Mouse (Mus musculus) cerebellum, adult 11-12 months (tissue): ENCODE measurements around the gene Vezf1.

ENCODE experiments used
- DNase-seq: peaks from one replicate; pipeline ENCODE4 v3.0.0; 2022

Vezf1 gene

DNA sequence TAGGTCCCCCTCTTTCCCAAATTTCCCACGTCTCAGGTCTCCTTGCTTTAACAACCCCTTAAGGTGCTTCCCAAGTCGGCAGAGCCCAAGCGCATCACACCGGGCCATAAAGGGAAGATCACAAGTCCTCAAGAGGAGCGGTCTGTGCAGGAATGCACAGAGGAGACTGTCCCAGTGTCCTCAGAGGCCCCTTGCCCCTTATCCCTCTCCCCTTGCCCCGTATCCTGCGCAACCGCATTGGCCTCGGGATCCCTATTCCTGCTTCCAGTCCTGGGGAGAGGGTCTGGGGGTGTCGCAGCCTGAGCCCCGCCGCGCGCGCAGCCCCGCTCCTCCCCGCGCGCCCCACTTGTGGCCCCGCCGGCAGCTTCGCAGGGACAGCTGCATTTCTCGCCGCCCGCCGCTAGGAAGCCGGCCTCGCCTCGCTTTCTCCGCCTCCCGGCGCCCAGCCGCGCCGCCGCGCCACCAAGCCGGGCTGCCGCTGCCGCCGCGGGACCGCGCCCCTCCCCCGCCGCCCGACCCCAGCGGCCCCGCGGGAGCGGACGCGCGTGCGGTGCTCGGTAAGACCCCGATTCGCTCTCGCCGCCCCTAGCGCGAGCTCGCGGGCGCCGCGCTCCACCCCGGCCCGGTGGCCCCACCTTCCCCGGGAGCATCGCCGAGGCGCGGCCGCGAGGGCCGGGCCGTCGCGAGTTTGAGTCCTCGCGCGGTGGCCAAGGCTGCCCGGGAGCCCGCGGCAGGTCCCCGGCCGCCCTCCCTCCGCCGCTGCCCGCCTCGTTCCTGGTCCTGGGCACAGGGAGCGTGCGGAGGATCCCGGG, 30.9 kb downstream of the Vezf1 start:
- peak; percentile 77 for DNase-seq

- peak; percentile 53 for DNase-seq
Measured at GRCm38 (mm10) chr11:88099599-88100023, 31.5 kb downstream of the Vezf1 start.

DNA sequence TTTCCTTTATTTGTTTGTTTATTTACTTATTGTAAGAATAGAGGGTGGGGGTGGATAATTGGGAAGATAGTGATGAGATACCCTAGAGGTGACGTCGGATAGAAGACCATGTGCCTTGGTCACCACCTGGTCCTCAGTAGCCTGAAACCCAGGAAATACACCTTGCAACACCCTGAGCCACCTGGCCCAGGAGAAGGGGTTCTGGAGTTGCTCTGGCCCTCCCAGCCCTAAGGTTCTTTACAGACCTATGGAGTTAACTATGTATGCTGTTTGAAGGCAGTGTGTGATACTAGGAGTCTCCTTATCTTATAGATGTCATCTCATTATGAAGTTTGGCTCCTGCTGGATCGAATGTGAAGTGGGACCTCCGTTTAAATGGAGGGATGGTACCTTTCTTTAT, 32.1 kb downstream of the Vezf1 start:
- no peak for DNase-seq

GRCm38 (mm10) chr11:88103214-88103941, 35.3 kb downstream of the Vezf1 start:
- no peak for DNase-seq

DNA sequence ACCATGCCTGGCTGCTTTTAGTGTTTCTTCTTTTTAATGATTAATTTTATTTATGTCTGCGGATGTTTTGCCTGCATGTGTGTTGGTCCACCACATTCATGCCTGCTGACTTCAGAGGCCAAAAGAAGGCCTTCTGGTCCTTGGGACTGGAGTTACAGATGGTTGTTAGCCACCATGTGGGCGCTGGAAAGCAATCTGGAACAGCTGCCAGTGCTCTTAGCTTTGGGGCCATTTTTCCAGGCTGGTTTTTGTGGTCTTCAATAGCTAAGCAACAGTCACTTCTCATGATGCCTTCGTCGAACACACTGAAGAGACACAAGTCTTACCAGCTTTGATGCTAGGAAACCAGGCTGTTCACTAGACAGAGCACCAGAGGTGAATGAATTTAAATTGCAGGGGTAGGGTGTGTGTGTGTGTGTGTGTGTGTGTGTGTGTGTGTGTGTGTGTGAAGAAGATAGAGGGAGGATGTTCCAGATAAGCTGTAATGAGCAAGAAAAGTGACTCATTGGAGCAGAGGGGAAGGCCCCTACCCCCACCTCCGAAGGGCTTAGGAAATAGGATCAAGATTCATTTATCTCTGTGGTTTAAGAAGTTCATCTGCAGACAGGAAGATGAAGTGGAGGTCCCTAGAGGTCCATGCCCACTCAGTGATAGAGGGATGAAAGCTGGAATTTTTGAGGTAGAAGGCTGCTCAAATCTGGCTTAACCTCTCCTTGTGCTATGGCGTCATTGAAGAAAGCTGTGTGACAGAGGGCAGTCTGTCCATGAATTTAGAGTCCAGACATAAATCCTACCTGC, 37.6 kb downstream of the Vezf1 start:
- DNase-seq: no peak

DNA sequence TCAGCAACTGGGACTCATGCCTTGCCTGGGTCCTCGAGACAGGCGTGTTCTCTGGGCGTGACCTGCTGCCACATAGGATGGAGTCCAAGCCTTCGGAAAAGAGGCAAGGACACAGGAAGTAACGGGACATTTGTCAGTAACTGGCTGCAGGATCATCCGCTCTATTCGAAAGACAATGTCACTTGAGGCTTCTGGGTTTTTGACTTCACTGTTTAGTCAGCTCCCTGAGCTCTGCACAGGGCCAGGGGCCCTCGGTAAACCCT, 38.1 kb downstream of the Vezf1 start:
- DNase-seq: no peak

GRCm38 (mm10) chr11:88107365-88107764, 39.3 kb downstream of the Vezf1 start:
- DNase-seq: no peak

GRCm38 (mm10) chr11:88110031-88110594, 42.0 kb downstream of the Vezf1 start:
- DNase-seq: no peak

- DNase-seq: no peak
Measured at GRCm38 (mm10) chr11:88112078-88112477, 44.0 kb downstream of the Vezf1 start.

GRCm38 (mm10) chr11:88112677-88113333, 44.7 kb downstream of the Vezf1 start:
- no peak for DNase-seq

- no peak for DNase-seq
Measured at GRCm38 (mm10) chr11:88113543-88114271, 45.6 kb downstream of the Vezf1 start.

- no peak for DNase-seq
Measured at GRCm38 (mm10) chr11:88114871-88115301, 46.8 kb downstream of the Vezf1 start.

DNA sequence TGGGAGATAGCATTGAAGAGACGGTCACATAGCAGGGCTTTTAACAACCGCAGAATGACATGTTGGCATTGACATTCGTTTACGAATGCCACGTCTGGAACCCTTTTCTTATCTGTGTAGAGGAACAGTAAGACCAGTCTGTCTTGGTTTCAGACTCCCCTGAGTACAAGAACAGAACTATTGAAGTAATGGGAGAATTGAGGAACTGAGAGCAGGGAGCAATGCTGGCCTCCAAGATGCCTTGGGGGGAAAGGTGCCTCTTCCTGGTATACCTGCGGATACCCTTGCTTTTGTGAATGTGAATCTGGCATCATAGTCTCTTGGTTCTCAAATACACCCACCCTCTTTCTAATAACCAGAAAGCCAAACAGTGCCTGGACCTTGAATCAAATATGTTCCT, 48.5 kb downstream of the Vezf1 start:
- no peak for DNase-seq

DNA sequence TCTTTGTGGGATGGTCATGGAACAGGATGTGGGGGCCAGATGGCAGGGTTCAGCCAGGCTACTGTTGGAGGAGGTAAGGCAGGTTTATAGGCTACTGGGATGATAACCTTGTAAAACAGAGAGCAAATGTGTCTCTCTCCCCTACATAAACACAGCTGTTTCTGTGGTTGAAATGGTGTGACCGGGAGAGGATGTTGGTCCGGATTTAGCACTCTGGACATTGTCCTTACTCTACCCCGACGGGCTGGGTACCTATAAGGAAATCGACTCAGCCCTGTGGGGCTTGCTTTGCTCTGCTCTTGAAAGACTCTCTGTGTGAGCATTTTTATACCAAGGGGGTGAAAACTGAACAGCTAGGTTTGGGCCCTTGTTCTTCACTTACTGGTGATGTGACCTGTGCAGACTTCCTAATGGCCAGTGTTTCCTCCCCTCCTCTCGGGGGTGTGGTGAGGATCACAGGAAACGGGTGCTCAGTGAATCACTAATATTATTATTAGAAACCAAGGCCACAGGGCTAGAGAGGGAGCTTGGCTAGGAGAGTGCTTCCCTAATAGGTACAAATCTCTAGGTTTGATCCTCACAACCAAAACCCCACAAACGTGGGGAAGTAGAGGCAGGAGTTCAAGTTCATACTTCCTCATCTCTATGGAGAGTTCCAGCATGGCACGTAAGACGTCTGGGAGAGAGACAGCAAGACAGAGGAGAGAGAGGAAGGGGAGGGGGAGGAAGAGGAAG, 49.4 kb downstream of the Vezf1 start:
- DNase-seq: no peak

GRCm38 (mm10) chr11:88118091-88118440, 50.0 kb downstream of the Vezf1 start:
- no peak for DNase-seq

GRCm38 (mm10) chr11:88118817-88119642, 51.0 kb downstream of the Vezf1 start:
- DNase-seq: peak; percentile 90

GRCm38 (mm10) chr11:88122545-88122944, 54.5 kb downstream of the Vezf1 start:
- DNase-seq: no peak

DNA sequence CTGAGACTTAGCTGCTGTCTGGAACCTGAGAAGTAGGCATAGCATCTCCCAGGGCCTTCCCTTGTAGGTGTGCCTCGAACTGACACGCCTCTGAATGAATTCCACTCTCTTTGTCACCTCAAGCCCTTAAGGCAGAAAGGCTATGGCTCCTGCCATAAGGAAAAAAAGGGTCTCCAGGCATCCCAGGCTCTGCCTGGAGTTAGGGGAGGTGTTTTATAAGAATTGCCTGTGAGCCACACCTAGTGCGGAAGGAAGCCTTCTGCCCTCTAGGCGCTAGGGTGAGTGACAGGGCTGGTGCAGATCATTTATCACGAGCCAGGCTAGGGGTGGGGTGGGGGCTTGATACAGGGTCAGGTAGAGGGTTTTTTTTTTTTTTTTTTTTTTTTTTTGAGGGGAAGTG, 54.9 kb downstream of the Vezf1 start:
- no peak for DNase-seq

- DNase-seq: no peak
Measured at GRCm38 (mm10) chr11:88123731-88124130, 55.7 kb downstream of the Vezf1 start.

- DNase-seq: no peak
Measured at GRCm38 (mm10) chr11:88125483-88125882, 57.4 kb downstream of the Vezf1 start.
